Mouse (Mus musculus) adipocyte (in vitro differentiated cells): ENCODE measurements around the gene Atp1a3.
A peak's percentile ranks its signal among the peaks of the same experiment; 100 is the strongest.

ENCODE experiments used
- DNase-seq: peaks from one replicate; pipeline ENCODE4 v3.0.0-alpha.2; 2016; ENCODE audit warnings: low spot score

Gene Atp1a3

GRCm38 (mm10) chr7:25003820-25004388, 1.9 kb downstream of the Atp1a3 start:
- DNase-seq = no peak

GRCm38 (mm10) chr7:25003291-25003690, 2.5 kb downstream of the Atp1a3 start:
- no peak for DNase-seq

DNA sequence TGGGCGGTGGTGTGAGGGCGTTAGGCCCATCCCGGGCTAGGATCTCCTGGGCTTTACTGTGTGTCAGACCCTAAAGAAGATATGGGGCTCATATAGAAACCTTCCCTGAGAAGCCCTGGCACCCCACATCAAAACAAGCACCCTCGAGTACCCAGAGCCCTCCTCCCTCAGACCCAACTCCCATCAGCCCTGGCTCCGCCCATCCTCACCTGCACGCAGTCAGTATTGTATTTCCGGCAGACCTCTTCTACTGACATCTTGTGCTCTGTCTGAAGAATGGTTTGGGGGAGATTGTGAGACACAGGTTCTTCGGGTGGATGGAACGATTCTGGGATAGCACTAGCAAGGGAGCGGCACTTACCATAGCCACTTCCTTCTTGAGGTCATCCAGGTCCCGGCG, 5.0 kb downstream of the Atp1a3 start:
- no peak for DNase-seq

DNA sequence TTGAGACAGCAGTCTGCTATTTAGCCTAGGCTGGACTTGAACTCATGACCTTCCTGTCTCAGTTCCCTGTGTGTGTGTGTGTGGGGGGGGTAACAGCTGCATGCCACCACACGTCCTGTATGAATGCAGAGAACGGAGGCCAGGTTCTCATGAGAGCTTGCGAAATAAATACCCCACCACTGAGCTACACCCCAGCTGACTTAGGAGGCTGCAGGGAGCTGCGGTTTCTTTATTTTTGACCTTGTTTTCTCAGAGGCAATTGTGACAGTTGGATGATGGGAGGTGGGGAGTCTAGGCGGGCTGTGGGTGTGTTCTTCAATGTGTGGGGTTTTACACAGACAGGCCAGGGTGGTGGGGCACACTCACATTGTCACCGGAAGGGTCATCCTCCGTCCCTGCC, 5.5 kb downstream of the Atp1a3 start:
- DNase-seq = no peak

GRCm38 (mm10) chr7:24993081-24993480, 12.7 kb downstream of the Atp1a3 start:
- DNase-seq = no peak

- no peak for DNase-seq
Measured at GRCm38 (mm10) chr7:24990478-24990877, 15.3 kb downstream of the Atp1a3 start.

DNA sequence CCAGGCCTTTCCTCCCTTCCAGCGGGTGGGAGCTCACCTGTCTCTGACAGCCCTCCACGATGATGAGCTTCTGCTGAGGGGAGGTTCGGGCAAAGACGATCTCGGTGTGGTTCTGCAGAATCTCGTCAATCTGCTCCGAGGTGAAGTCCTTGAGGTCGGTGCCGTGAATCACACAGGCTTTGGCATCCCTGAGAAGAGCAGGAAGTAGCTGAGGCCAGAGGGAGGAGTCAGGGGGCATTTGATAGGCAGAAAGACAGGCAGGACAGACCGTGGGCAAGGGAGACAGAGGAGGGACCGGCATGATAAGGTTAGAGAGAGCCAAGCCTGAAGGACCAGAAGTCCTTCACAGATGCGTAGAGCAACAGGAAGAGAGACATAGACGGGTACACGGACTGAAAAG, 17.8 kb downstream of the Atp1a3 start:
- no peak for DNase-seq

DNA sequence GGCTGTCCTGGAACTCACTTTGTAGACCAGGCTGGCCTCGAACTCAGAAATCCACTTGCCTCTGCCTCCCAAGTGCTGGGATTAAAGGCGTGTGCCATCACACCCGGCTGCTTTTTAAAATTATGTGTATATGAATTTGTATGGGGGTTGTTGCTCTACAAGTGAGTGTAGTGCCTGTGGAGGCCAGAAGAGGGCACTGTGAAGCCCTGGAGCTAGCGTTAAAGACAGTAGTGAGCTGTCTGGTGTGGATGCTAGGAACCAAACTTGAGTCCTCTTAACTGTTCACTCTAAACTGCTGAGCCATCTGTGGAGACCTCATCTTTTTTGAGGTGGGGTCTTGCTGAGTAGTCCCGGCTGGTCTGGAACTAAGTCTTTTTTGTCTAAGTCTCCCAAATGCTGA, 20.0 kb downstream of the Atp1a3 start:
- no peak for DNase-seq

- no peak for DNase-seq
Measured at GRCm38 (mm10) chr7:24984307-24984706, 21.5 kb downstream of the Atp1a3 start.

- no peak for DNase-seq
Measured at GRCm38 (mm10) chr7:24983396-24983795, 22.4 kb downstream of the Atp1a3 start.

GRCm38 (mm10) chr7:24980439-24980838, 25.3 kb downstream of the Atp1a3 start:
- no peak for DNase-seq

- no peak for DNase-seq
Measured at GRCm38 (mm10) chr7:24978781-24979180, 27.0 kb downstream of the Atp1a3 start.

- peak; percentile 30 for DNase-seq
Measured at GRCm38 (mm10) chr7:24974893-24975595, 30.7 kb downstream of the Atp1a3 start.

DNA sequence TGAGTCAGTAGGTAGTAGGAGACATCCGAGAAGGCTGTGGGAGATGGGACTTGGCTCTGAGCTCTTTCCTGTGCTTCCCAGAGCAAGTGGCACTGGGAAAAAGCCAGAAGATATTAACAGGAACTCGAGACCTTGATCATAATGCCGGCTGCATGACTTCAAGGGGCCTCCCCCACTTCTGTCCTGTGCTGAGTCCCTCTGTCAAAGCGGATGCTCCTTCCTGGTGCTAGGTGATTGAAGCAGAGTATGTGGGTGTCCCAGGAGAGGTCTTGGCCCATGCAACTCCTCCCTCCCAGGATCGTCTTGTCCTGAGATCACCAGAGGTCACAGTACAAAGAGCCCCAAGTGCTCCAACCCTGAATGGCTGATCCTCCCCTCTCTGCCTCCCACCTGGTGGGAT, 31.9 kb downstream of the Atp1a3 start:
- DNase-seq = no peak

DNA sequence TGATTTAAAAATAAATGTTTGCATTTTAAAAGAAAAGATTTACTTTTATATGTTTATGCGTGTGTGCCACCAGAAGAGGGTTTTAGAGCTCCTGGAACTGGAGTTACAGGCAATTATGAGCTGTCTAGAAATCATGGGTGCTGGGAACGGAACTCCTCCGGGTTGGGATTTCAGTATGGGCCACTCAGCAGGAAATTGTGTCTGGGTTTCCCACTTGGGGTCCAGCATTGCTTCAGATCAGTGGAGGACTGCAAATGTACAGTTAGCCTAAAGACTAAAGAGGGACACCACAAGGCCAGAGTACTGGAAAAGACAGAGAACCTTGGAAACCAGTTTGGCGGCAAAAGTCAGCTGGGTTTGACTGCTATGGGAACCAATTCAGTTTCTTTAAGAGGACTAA, 32.5 kb downstream of the Atp1a3 start:
- no peak for DNase-seq

DNA sequence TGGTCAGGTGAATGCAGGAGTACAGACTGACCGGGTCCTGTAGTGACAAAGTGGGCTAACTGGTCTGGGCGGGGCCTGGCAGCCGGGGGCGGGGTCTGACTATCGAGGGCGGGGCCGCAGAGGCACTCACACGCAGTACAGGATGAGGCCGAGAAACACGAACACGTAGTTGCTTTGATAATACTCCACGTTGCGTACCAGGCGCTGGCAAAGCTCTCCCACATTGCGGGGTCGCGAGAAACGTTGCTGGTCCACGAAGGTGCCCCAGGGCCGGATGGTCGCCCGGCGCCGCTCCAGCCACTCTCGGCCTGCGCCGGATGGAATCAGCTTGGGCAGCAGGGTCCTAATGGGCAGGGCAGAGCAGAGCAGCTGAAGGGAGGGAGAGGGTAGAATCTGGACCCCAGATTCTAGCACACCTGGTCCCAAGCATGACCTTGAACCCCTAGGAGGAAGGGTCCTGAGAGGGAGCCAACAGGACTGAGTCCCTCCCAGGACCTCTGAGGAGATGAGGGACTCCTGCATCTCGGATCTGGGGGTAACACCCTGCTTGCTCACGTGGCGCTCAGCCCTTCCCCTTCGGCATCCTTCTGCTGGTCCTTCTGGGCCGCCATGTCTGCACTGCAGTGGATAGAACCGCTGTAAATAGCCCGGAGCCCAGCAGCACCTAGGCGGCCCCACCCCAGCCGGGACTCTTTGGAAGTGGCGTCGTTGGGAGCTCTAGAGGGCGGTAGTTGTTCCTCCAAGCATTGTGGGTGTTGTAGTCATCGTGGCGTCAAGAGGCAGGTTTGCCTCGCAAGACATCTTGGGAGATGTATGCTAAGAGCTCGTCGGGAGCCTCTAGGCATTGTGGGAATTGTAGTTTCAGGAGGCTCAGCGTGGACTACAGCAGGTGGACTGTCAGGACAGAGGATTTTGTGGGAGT, 33.5 kb downstream of the Atp1a3 start, which contains the start of gene Rabac1:
Gene Rabac1 (minus strand): TSS at position 783 of the 922 bp plus-strand sequence.
- peak; percentile 91 for DNase-seq

- DNase-seq = peak; percentile 77
Measured at GRCm38 (mm10) chr7:24971261-24971971, 34.3 kb downstream of the Atp1a3 start.

- no peak for DNase-seq
Measured at GRCm38 (mm10) chr7:24970341-24970740, 35.4 kb downstream of the Atp1a3 start.

DNA sequence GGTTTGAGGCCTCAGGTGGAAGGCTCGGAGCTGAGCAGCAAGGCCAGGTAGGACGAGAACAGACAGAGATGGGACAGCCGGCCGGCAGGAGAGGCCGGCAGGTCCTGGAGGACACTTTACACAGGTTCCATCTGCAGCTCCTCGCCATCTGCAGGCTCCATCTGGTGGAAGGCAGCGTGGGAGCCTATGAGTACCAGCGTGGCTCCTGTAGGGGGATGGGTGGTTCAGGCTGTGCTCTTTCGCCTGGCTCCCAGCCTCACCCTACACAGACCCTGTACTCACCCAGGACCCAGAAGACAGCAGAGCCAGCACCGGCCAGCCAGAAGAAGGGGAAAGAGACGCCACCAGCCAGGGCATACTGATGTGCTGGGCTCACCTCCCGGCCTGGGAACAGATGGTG, 36.0 kb downstream of the Atp1a3 start:
- DNase-seq = no peak

DNA sequence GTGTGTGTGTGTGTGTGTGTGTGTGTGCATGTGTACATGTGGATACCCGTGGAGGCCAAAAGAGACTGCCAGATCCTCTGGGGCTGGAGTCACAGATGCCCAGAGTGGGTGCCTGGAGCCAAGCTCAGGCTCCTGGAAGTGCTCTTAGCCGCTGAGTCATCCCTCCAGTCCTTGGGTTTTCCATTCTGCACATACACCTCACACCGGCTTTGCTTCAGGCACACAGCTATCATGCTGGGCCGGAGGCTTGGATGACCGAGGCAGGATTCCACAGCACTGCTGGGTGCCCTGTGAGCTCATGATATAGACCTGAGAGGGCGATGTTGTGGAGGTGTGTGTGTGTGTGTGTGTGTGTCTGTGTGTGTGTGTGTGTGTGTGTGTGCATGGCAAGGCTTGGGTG, 37.3 kb downstream of the Atp1a3 start:
- no peak for DNase-seq

- no peak for DNase-seq
Measured at GRCm38 (mm10) chr7:24967966-24968365, 37.8 kb downstream of the Atp1a3 start.

GRCm38 (mm10) chr7:24964897-24965535, 40.7 kb downstream of the Atp1a3 start:
- peak; percentile 83 for DNase-seq
